Mouse (Mus musculus): Measurements from ENCODE around the gene Hs6st3. TPM values are rescaled to one million over a fixed set of nuclear protein-coding genes. Genes with fewer than 3 reads are reported as not detected.

Hs6st3 gene
- polyA plus RNA-seq, 1 experiment from 2014 or later = 0.08 TPM

GRCm38 (mm10) chr14:119656936-119657335 is 518.8 kb downstream of the Hs6st3 start:
- Histone ChIP-seq H3K4me2 (no peak overlapping the region), H3K4me3 (no peak overlapping the region), H3K27ac (no peak overlapping the region), H3K9me3 (replicated peaks) (no peaks in the 10 kb centered on the region), H3K9ac (no peak overlapping the region), H3K27me3 (no peaks in the 10 kb centered on the region), H3K4me1 (replicated peaks) (no peaks in the 10 kb centered on the region), H3K36me3 (no peaks in the 10 kb centered on the region)
- no peak for ATAC-seq (replicated peaks; ENCODE audit: insufficient number of reproducible peaks, insufficient read depth, low FRiP score, low read depth)
- whole genome bisulfite sequencing = 74% methylated on average over 2 of the region's 2 CpGs

- no peak overlapping the region for H3K4me2 ChIP-seq
- H3K4me1 ChIP-seq (replicated peaks) = no peaks in the 10 kb centered on the region
- no peaks in the 10 kb centered on the region for H3K9me3 ChIP-seq (replicated peaks)
- 0 out of 2 replicates have a peak, but pooled peaks have one; percentile 35 for ATAC-seq (replicated peaks; ENCODE audit: insufficient number of reproducible peaks, insufficient read depth, low FRiP score, low read depth)
- H3K27ac ChIP-seq = no peak overlapping the region
- H3K36me3 ChIP-seq = no peaks in the 10 kb centered on the region
- no peaks in the 10 kb centered on the region for H3K27me3 ChIP-seq
- WGBS = 54% methylated on average over 5 of the region's 5 CpGs
- no peak overlapping the region for H3K4me3 ChIP-seq
- no peak overlapping the region for H3K9ac ChIP-seq
Observed at GRCm38 (mm10) chr14:119665741-119666141, 527.6 kb downstream of the Hs6st3 start.

- no peak overlapping the region for H3K27ac ChIP-seq
- no peak for ATAC-seq (replicated peaks; ENCODE audit: insufficient number of reproducible peaks, insufficient read depth, low FRiP score, low read depth)
- 82% methylated on average over 1 of the region's 1 CpGs for WGBS
Observed at GRCm38 (mm10) chr14:119667421-119667820, 529.3 kb downstream of the Hs6st3 start.

DNA sequence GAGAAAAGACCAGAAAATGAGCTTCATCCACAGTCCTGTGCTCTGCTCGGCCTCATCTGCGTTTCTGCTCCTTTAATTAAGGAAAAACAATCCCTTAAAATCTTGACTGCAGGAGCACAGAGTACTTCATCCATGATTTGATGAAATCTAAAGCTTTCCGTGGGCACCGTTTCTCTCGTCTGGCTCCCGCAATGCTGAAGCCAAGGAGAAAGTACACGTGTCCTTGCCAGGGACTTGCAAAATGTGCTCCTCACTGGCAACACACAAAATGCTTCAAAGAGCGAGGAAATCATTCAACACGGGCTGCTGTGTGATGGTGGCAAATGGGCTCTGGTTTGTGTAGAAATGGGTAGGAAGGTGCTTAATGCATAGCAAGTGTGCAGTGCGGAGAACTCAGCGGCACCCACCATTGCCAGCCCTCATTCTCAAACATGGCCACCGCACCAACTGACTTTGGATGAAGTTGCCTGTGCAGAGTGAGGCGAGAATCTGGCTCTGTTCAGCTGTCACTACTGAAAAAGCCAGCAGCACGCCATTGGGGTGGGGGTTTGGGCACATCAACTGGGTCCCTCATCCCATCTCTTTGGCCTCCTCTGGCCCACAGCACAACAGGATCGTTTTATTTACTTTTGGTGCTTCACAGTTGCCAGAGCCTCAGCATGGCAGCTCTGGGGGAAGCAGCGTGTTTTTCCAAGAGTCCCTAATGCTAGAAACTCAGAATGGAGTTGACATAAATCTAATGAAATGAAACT is 532.9 kb downstream of the Hs6st3 start:
- H3K4me1 ChIP-seq (replicated peaks) = no peaks in the 10 kb centered on the region
- no peak overlapping the region for H3K27ac ChIP-seq
- no peak overlapping the region for H3K4me3 ChIP-seq
- ATAC-seq (replicated peaks; ENCODE audit: insufficient number of reproducible peaks, insufficient read depth, low FRiP score, low read depth) = no peak
- no peak overlapping the region for H3K4me2 ChIP-seq
- no peaks in the 10 kb centered on the region for H3K9me3 ChIP-seq (replicated peaks)
- 81% methylated on average over 16 of the region's 16 CpGs for WGBS
- H3K36me3 ChIP-seq = no peaks in the 10 kb centered on the region
- H3K9ac ChIP-seq = no peak overlapping the region
- H3K27me3 ChIP-seq = no peaks in the 10 kb centered on the region

More at GRCm38 (mm10) chr14:119667421-119667820, 529.3 kb downstream of the Hs6st3 start:
- Histone ChIP-seq H3K27me3 (no peaks in the 10 kb centered on the region), H3K4me3 (no peak overlapping the region), H3K4me1 (replicated peaks) (no peaks in the 10 kb centered on the region), H3K9me3 (replicated peaks) (no peaks in the 10 kb centered on the region), H3K4me2 (no peak overlapping the region), H3K36me3 (no peaks in the 10 kb centered on the region), H3K9ac (no peak overlapping the region)

GRCm38 (mm10) chr14:119678574-119678973 is 540.4 kb downstream of the Hs6st3 start:
- no peak for ATAC-seq (replicated peaks; ENCODE audit: insufficient number of reproducible peaks, insufficient read depth, low FRiP score, low read depth)
- H3K9ac ChIP-seq = no peak overlapping the region
- H3K4me1 ChIP-seq (replicated peaks) = no peaks in the 10 kb centered on the region
- H3K27me3 ChIP-seq = no peaks in the 10 kb centered on the region
- no peak overlapping the region for H3K4me2 ChIP-seq
- H3K9me3 ChIP-seq (replicated peaks) = no peaks in the 10 kb centered on the region
- no peaks in the 10 kb centered on the region for H3K36me3 ChIP-seq
- WGBS = 75% methylated on average over 11 of the region's 11 CpGs
- H3K27ac ChIP-seq = no peak overlapping the region
- no peak overlapping the region for H3K4me3 ChIP-seq

DNA sequence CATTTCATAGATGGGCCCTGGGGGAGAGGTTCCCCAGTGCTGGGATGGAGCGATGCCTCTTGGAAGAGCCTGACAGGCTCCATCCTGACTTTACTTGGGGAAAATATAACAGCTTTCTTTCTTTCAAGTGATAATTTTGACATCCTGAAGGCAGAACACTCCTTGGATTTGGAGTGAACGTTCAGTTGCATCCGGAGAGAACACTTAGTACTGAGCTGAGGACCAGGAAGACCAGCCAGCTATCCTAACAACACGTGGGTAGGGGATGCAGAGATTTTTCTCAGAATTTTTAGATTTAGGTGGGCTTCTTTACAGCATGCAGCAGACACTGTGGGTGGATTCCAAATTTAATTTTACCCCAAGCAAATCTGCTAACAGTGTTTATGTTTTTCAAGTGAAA is 541.9 kb downstream of the Hs6st3 start:
- Histone ChIP-seq H3K4me3 (no peak overlapping the region), H3K4me2 (no peak overlapping the region), H3K27ac (no peak overlapping the region), H3K9ac (no peak overlapping the region), H3K27me3 (no peaks in the 10 kb centered on the region), H3K36me3 (no peaks in the 10 kb centered on the region), H3K9me3 (replicated peaks) (no peaks in the 10 kb centered on the region), H3K4me1 (replicated peaks) (no peaks in the 10 kb centered on the region)
- ATAC-seq (replicated peaks; ENCODE audit: insufficient number of reproducible peaks, insufficient read depth, low FRiP score, low read depth) = no peak
- 83% methylated on average over 4 of the region's 4 CpGs for WGBS

GRCm38 (mm10) chr14:119687885-119688284 is 549.7 kb downstream of the Hs6st3 start:
- no peak overlapping the region for H3K9ac ChIP-seq
- H3K4me1 ChIP-seq (replicated peaks) = no peaks in the 10 kb centered on the region
- H3K4me3 ChIP-seq = no peak overlapping the region
- no peak for ATAC-seq (replicated peaks; ENCODE audit: insufficient number of reproducible peaks, insufficient read depth, low FRiP score, low read depth)
- H3K4me2 ChIP-seq = no peak overlapping the region
- H3K27me3 ChIP-seq = no peaks in the 10 kb centered on the region
- 81% methylated on average over 2 of the region's 2 CpGs for WGBS
- H3K36me3 ChIP-seq = no peaks in the 10 kb centered on the region
- no peak overlapping the region for H3K27ac ChIP-seq
- H3K9me3 ChIP-seq (replicated peaks) = no peaks in the 10 kb centered on the region

GRCm38 (mm10) chr14:119699982-119700381 is 561.8 kb downstream of the Hs6st3 start:
- Histone ChIP-seq H3K36me3 (no peaks in the 10 kb centered on the region), H3K27me3 (no peaks in the 10 kb centered on the region), H3K4me3 (no peak overlapping the region), H3K4me1 (replicated peaks) (no peaks in the 10 kb centered on the region), H3K27ac (no peak overlapping the region), H3K9me3 (replicated peaks) (no peaks in the 10 kb centered on the region), H3K9ac (no peak overlapping the region), H3K4me2 (no peak overlapping the region)
- WGBS = 88% methylated on average over 4 of the region's 4 CpGs
- no peak for ATAC-seq (replicated peaks; ENCODE audit: insufficient number of reproducible peaks, insufficient read depth, low FRiP score, low read depth)

GRCm38 (mm10) chr14:119714712-119715111 is 576.6 kb downstream of the Hs6st3 start:
- 65% methylated on average over 3 of the region's 3 CpGs for WGBS
- Histone ChIP-seq H3K27ac (no peak overlapping the region), H3K4me3 (no peak overlapping the region), H3K4me2 (no peak overlapping the region), H3K4me1 (replicated peaks) (no peaks in the 10 kb centered on the region), H3K27me3 (no peaks in the 10 kb centered on the region), H3K36me3 (no peaks in the 10 kb centered on the region), H3K9ac (no peak overlapping the region), H3K9me3 (replicated peaks) (no peaks in the 10 kb centered on the region)
- ATAC-seq (replicated peaks; ENCODE audit: insufficient number of reproducible peaks, insufficient read depth, low FRiP score, low read depth) = no peak

- Histone ChIP-seq H3K27ac (no peak overlapping the region), H3K4me3 (no peak overlapping the region), H3K36me3 (no peaks in the 10 kb centered on the region), H3K9me3 (replicated peaks) (no peaks in the 10 kb centered on the region), H3K9ac (no peak overlapping the region), H3K27me3 (no peaks in the 10 kb centered on the region), H3K4me2 (no peak overlapping the region), H3K4me1 (replicated peaks) (no peaks in the 10 kb centered on the region)
- 43% methylated on average over 1 of the region's 1 CpGs for WGBS
- ATAC-seq (replicated peaks; ENCODE audit: insufficient number of reproducible peaks, insufficient read depth, low FRiP score, low read depth) = no peak
Observed at GRCm38 (mm10) chr14:119717323-119717722, 579.2 kb downstream of the Hs6st3 start.

- Histone ChIP-seq H3K4me1 (replicated peaks) (no peaks in the 10 kb centered on the region), H3K9ac (no peak overlapping the region), H3K27me3 (no peaks in the 10 kb centered on the region), H3K36me3 (no peaks in the 10 kb centered on the region), H3K27ac (no peak overlapping the region), H3K4me3 (no peak overlapping the region), H3K4me2 (no peak overlapping the region), H3K9me3 (replicated peaks) (no peaks in the 10 kb centered on the region)
- WGBS = 70% methylated on average over 6 of the region's 6 CpGs
- no peak for ATAC-seq (replicated peaks; ENCODE audit: insufficient number of reproducible peaks, insufficient read depth, low FRiP score, low read depth)
Observed at GRCm38 (mm10) chr14:119725102-119725501, 587.0 kb downstream of the Hs6st3 start.

- no peak for ATAC-seq (replicated peaks; ENCODE audit: insufficient number of reproducible peaks, insufficient read depth, low FRiP score, low read depth)
- H3K27ac ChIP-seq = no peak overlapping the region
- no peak overlapping the region for H3K4me2 ChIP-seq
- no peaks in the 10 kb centered on the region for H3K9me3 ChIP-seq (replicated peaks)
- no peak overlapping the region for H3K4me3 ChIP-seq
- H3K27me3 ChIP-seq = no peaks in the 10 kb centered on the region
- WGBS = 74% methylated on average over 7 of the region's 7 CpGs
- H3K4me1 ChIP-seq (replicated peaks) = no peaks in the 10 kb centered on the region
- no peak overlapping the region for H3K9ac ChIP-seq
- H3K36me3 ChIP-seq = no peaks in the 10 kb centered on the region
Observed at GRCm38 (mm10) chr14:119731436-119732080, 593.4 kb downstream of the Hs6st3 start.

Measured in heart, embryonic 15.5 days (tissue).